Mouse (Mus musculus): ENCODE measurements at regions not wholly inside any gene's neighbourhood (a gene's known extent, or its start where the extent isn't known, plus 50 kb on each side); places are given as distances from the start of the nearest gene placed in this dataset.

DNA sequence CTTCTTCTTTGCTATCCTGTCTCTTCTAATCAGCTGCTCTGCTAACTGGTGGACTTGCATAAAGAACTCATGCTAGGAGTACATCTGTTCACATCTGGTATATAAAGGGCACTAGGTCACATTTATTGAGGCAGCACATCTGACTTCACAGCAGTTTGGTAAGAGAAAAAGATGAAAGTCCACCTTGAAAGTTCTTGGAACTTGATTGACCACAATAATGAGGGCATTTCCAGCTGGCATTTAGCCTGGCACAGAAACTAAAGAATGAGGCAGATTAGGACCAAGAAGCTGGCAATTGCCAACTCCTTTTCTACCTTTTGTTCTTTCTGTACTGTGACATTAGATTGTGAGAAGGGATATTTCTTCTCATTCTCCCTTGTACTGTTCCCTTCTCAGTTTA lies 799.3 kb downstream of the Tlr4 start:
- no peak for DNase-seq (ENCODE audit: extremely low read depth, insufficient read length, low spot score)

DNA sequence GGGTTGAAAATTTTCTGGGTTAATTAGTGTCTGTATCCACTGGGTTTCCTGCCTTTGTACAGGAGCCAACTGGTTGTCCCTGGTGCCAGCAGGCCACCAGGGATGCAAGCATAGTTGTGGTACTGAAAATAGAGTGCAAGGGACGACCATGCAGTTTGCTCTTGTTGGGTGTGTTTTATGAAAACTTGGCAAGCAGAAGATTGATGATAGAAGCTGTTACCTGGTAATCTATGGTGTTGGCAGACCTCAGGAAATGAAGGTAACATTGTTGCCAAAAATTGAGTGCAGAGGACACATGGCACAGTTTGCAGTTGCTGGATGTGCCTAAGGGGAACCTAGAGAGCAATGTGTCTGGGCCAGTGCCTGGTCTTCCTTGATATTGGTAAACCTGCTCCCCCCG lies 818.7 kb downstream of the Tlr4 start:
- DNase-seq (ENCODE audit: extremely low read depth, insufficient read length, low spot score) = no peak

DNA sequence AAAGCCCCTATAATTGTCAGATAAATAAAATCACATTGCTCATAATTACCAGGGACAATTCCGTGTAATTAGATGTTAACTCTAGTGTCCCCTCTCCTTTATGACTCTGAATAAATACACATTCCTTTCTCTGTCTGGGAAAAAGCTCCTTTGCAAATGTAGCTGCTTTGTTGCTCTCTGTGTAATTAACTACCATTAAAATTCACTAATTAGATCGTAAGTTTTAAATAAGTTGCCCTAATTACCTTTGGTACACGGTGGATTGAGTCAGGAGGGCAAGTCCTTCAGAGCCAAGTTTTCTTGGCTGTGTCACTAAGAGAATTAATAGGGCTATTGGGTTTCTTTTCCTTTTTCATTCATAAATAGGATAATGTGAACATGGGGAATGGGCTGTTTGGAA lies 834.7 kb downstream of the Tlr4 start:
- no peak for DNase-seq (ENCODE audit: extremely low read depth, insufficient read length, low spot score)

DNA sequence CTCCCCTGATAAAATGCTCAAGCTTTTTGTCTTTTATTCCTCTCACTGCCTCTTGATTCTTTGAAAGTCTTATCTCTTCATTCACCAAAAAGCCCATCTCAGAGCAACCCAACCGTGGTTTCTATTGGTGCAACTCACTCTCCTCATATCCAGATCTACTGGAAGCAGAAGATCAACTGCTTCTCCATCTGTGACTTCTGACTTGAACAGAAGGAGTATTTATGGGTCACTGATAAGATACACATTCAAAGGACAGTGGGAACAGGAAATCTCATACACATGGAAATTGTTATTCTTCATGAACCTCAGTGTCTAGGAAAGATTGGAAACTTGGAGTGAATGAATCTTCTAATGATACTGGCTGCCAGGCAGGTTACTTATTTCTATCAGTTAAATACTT lies 846.6 kb downstream of the Tlr4 start:
- DNase-seq (ENCODE audit: extremely low read depth, insufficient read length, low spot score) = no peak

DNA sequence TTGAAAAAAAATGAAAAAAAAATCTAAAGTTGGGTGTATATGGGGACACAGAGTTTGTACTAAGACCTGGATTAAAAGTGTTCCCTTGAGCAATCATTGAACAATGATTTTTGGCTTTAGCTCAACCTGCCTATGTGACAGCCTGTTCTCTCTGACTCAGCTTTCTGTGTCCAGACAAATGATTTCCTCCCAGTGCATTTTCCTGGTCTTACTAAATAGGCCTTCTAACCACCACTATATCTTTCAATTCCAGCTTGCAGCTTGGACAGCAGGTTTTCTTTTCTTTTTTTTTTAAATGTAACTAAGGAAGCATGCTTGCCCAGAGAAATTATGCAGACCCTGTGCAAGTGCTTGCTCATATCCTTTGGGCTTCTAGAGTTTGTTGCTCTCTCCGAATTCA lies 850.2 kb downstream of the Tlr4 start:
- DNase-seq (ENCODE audit: extremely low read depth, insufficient read length, low spot score) = no peak

DNA sequence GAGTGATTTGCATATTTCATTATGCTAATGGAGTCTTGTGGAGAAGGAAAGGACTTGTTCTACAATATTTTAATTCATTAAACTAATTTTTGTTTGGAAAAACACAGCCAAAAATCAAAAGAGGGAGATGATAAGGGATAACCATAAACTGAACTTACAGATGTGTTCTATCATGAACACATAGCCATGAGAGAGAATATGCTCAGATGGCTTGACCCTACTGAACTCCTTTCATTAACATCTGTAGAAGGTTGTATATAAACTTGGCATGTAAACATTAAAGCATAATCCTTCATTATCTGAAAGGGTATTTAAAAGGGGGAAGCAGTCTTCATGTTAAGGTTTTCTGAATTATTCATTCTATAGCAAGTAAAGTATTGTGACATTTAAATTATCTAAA lies 871.1 kb downstream of the Tlr4 start:
- DNase-seq (ENCODE audit: extremely low read depth, insufficient read length, low spot score) = no peak

Measured in 3134 (cell line).